Mouse (Mus musculus) megakaryocyte, embryonic 14.5 days (primary cell): ENCODE measurements around the gene Dapk3.

ENCODE experiments used
- FLI1 ChIP-seq: IDR thresholded peaks from 2 replicates; pipeline ENCODE4 v1.6.1; 2012; ENCODE audit warnings: low read length, inconsistent platforms, mixed read lengths
- GATA1 ChIP-seq: IDR thresholded peaks from 3 replicates; pipeline ENCODE4 v1.6.1; 2012; ENCODE audit warnings: mixed read lengths, low read length, inconsistent platforms, borderline replicate concordance

DNA sequence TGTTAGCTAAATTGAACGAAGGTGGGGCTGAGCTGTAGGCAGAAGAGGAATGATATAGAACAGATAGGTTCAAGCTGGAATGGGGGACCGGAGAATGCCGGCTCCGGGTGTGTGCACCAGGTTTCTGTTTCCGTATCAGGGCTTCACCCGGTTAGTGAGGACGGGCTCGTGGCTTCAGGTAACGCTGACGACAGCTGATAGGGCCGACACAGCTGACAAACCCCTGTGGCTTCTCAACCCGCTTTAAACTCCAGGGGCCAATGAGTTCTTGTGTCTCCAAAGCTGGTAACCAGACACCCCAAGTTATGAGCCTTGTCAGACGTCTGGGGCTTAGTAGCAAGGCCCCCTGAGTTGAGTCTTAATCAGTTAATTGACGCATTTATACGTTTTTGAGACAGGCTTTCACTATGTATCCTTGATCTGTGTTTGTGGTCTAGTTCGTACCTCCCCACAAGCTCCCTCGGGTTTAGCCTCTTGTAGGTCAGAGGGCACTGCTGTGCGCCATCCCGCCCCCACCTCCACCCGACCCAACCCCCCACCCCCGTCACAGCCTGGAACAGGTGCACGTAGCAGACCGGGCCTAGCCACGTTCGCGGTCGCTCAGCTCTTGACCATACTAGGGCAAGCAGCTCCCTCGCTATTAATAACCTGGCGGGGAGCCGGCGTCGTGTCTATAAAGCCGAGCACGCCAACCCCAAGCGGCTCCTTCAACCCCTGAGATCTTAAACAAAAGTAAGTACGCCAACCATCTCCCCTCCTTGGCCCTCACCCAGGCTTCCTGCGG, 11.4 kb downstream of the Dapk3 start:
- TF ChIP-seq GATA1 (no peak), FLI1 (no peak)
